Mouse (Mus musculus) limb, embryonic 11.5 days (tissue): ENCODE data around the gene Vmn2r82. TPM values are rescaled to one million over a fixed set of nuclear protein-coding genes. Genes with fewer than 3 reads are reported as not detected.

Experiments
- polyA plus RNA-seq: library from polyadenylated mRNA; unstranded; fragments of >200 nt; fragmentation: Nextera tagmentation; extraction: Ambion mirVana; gene quantifications from 2 replicates; pipeline ENCODE4 v1.2.1, GENCODE M21; 2014

Vmn2r82 gene
- polyA plus RNA-seq, 1 experiment from 2014 or later, result not detected

Other genes starting within 250 kb of the Vmn2r82 start
- gene Vmn2r80, start 207.8 kb upstream of the Vmn2r82 start, polyA plus RNA-seq, result not detected in 2 replicates
- not detected in 2 replicates for gene Vmn2r81, start 108.8 kb upstream of the Vmn2r82 start, polyA plus RNA-seq
- not detected in 2 replicates for gene Vmn2r83, start 112.2 kb downstream of the Vmn2r82 start, polyA plus RNA-seq
- 20.3 and 21.8 TPM in 2 replicates for gene Plpp2, start 177.3 kb downstream of the Vmn2r82 start, polyA plus RNA-seq
- gene Mier2, start 198.7 kb downstream of the Vmn2r82 start, polyA plus RNA-seq, result 54.2 and 56.2 TPM in 2 replicates
- gene Theg, start 230.8 kb downstream of the Vmn2r82 start, polyA plus RNA-seq, result not detected in 2 replicates